Mouse (Mus musculus) thymus, postnatal 14 days (tissue): ENCODE results near the gene Hist1h1t.
A peak's percentile ranks its signal among the peaks of the same experiment; 100 is the strongest.

ENCODE experiments used
- DNase-seq: peaks from one replicate; pipeline ENCODE4 v3.0.0; 2021

Hist1h1t gene

GRCm38 (mm10) chr13:23738677-23739068 is 43.1 kb downstream of the Hist1h1t start, which contains the start of gene Hist1h1c:
Gene Hist1h1c (plus strand): TSS chr13:23738808.
- DNase-seq = peak; percentile 97

GRCm38 (mm10) chr13:23739069-23739921 is 43.7 kb downstream of the Hist1h1t start:
- peak; percentile 91 for DNase-seq

- DNase-seq = no peak
These were observed 44.3 kb downstream of the Hist1h1t start for GRCm38 (mm10) chr13:23739922-23740252.

- no peak for DNase-seq
These were observed 44.7 kb downstream of the Hist1h1t start for GRCm38 (mm10) chr13:23740256-23740840.

GRCm38 (mm10) chr13:23740910-23741309 is 45.3 kb downstream of the Hist1h1t start:
- no peak for DNase-seq

GRCm38 (mm10) chr13:23742007-23742406 is 46.4 kb downstream of the Hist1h1t start:
- no peak for DNase-seq

GRCm38 (mm10) chr13:23743215-23743614 is 47.6 kb downstream of the Hist1h1t start:
- DNase-seq = no peak

- no peak for DNase-seq
These were observed 48.3 kb downstream of the Hist1h1t start for GRCm38 (mm10) chr13:23743963-23744362.

GRCm38 (mm10) chr13:23744421-23745380 is 49.1 kb downstream of the Hist1h1t start:
- DNase-seq = peak; percentile 28

GRCm38 (mm10) chr13:23745381-23746161 is 50.0 kb downstream of the Hist1h1t start, which contains the start of gene Hist1h3c:
Gene Hist1h3c (minus strand): TSS chr13:23745602.
- peak; percentile 88 for DNase-seq
